Mouse (Mus musculus): ENCODE data around the gene Gcn1l1.
"Not testable (repeated sequence)": the region's sequence is repeated elsewhere in the genome, so short reads cannot be mapped to it uniquely, and the experiment has no call there.

Gcn1l1 gene

DNA sequence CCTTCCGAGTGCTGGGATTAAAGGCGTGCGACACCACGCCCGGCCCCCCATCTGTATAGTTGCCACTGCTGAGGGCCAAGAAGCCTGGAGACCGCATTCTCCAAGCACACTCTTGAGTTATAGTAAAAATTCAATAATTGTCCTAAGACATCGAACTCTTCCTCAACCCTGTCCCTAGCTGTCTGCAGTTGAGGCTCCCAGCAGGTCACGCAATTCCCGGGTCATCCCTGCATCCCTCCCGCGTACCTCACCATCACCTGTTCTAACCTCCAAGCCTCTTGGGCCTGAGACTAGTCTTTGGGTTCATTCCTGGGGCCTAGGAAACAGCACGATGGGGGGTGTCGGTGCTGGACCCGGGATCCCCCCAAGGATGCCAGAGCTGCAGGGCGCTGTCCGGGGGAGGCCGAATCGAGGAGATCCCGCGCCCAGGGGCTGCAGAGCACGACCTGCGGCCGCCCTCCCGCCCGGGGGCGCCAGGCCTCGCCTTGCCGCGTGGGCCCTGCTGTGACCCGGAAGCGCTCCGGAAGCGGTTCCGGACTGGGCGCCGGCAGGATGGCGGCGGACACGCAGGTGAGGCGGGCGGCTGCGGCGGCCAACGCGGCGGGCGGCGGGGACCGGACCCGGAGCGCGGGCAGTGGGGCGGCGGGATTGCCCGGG, at the start of gene Gcn1l1:
TSS of gene Gcn1l1 (plus strand) at position 518 of the 657 bp plus-strand sequence.
- in situ Hi-C loops (cut with MboI, MseI), result loop anchor here (5.0 kb wide), 1 partner anchor 47 kb away; no protein-coding TSS in a partner anchor

- in situ Hi-C loops (cut with MboI, MseI), result no loop called here
Observed at GRCm38 (mm10) chr5:115516081-115516907, 48.8 kb upstream of the Gcn1l1 start.

GRCm38 (mm10) chr5:115516908-115517307, 48.1 kb upstream of the Gcn1l1 start:
- in situ Hi-C loops (cut with MboI, MseI), result no loop called here

DNA sequence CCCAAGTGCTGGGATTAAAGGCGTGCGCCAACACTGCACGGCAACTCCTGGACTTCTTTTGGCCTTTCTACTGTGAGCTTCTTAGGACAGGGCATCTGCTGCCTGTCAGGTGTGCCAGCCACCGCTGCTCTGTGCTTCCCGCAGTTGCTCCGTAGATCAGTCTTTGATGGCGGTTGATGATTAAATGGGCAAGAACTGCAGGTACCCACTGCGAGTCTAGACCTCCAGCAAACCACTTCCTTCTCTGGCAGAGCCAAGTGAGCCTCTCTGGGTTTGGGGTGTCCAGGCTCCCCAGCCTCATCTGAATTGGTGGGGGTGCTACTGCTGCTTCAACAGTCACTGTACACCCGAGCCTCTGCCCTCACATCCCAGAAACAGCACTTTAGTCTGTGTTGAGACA, 47.6 kb upstream of the Gcn1l1 start:
- in situ Hi-C loops (cut with MboI, MseI), result no loop called here

DNA sequence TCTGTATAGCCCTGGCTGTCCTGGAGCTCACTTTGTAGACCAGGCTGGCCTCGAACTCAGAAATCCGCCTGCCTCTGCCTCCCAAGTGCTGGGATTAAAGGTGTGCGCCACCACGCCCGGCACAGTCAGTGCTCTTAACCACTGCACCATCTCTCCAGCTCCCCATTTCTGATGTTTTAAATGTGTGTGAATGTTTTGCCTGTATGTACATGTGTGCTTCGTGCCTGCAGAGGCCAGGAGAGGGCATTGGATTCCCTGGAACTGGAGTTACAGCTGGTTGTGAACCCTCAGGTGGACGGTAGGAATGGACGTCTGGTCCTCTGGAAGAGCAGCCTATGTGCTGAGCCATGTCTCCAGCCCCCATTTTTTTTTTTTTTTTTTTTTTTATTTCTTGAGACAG, 46.8 kb upstream of the Gcn1l1 start:
- in situ Hi-C loops (cut with MboI, MseI), result not testable (repeated sequence)

- in situ Hi-C loops (cut with MboI, MseI), result no loop called here
Observed at GRCm38 (mm10) chr5:115520325-115520869, 44.7 kb upstream of the Gcn1l1 start.

DNA sequence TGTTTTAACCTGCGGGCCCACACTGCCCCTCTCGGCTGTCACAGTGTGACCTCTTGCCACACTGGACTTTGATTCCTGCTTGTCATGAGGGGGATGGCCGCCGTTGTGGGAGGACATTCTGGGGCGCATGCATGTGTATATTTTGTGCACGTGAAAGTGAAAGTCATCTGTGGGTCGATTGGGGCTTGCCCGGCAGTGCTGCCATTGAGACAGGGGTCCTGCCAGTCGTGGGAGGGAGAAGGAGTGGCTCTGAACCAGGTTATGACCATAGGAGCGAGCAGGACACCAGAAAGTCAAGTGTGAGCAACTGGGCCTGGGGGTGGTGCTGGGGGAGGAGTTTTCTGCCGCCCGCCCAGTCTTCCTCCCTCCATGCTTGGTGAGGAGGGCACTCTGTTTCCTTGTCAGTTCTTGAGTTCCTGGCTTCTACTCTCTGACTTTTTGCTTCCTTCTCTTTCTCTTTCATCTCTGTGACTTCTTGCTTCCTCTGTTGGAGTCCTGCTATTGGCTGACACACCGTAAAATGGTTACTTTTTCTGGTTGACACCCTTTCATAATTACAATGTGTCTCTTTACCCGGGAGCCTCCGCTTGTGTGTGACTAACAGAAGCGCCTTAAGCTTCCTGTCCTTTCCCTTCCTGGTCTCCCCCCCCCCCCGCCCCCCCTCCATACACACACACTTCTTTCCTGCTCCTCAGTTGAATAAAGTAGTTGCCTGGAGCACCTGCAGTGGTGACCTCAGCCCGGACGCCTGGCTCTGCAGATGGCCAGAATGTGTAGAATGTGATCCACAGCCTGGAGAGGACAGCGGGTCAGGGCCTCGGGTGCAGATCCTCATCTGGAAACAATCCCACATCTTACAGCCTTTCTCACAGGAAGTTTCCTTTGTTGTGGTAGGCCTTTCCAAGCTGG, 43.2 kb upstream of the Gcn1l1 start:
- in situ Hi-C loops (cut with MboI, MseI), result no loop called here

DNA sequence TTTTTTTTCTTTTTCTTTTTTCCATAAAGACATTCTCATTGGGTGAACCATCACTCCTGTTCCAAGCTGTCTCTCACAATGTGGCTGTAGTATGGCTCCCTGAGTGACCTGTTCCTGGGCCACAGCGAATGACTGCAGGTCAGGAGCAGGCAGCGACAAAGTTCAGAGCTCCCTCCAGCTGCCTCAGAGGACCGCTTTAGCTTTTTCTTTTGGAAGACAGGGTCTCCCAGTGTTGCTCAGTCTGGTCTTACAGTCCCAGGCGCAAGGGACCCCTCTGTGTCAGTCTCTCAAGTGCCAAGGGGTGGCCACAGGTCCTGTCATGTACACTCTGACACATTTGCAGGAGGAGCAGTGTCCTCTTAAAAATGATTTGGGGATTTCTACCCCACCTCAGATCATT, 42.5 kb upstream of the Gcn1l1 start:
- in situ Hi-C loops (cut with MboI, MseI), result no loop called here

DNA sequence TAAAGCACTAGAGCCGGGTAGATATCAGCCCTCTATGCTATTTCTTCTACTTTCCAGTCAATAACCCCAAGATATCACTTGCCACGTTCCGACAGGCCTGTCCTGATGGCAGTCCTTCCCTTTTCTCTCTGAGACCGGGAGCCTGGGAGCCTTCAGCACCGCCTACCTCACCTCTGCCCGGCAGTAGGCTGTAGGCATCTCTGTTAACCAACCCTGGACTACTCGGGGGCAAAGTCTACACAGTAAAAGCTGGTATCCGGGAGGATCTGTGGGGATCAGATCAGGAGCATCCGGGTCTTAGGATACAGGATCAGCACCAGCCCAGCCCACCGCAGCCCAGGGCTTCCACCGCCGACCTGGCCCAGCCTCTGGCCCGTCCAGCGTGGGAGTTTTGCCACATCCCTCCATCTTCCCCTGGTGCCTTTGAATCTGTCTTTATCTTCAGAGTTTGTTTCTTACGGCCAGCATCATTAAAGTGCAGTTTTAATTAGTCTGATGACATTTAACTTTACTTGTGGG, 42.0 kb upstream of the Gcn1l1 start:
- in situ Hi-C loops (cut with MboI, MseI), result no loop called here

DNA sequence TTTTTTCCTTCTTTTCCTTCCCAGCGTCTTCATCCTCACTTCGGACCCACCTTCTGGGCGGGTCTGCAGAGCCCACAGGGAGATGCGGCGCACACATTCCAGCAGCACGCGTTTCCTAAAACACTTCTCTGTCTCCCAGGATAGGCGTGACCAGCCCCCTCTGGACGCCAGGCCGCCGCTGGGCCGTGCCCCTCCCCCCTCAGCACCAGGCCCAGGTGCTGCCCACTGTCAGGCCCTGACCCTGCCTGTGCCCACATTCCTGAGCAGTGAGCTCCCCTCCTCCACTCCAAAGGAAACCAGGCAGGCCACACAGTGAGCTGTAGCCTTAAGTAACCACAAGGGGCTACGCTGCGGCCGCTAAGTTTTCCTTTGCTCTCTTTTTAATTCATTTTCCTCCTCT, 41.1 kb upstream of the Gcn1l1 start:
- in situ Hi-C loops (cut with MboI, MseI), result no loop called here

- in situ Hi-C loops (cut with MboI, MseI), result no loop called here
Observed at GRCm38 (mm10) chr5:115524471-115524870, 40.6 kb upstream of the Gcn1l1 start.

- in situ Hi-C loops (cut with MboI, MseI), result no loop called here
Observed at GRCm38 (mm10) chr5:115525416-115525815, 39.6 kb upstream of the Gcn1l1 start.

GRCm38 (mm10) chr5:115525943-115526342, 39.1 kb upstream of the Gcn1l1 start:
- in situ Hi-C loops (cut with MboI, MseI), result no loop called here

DNA sequence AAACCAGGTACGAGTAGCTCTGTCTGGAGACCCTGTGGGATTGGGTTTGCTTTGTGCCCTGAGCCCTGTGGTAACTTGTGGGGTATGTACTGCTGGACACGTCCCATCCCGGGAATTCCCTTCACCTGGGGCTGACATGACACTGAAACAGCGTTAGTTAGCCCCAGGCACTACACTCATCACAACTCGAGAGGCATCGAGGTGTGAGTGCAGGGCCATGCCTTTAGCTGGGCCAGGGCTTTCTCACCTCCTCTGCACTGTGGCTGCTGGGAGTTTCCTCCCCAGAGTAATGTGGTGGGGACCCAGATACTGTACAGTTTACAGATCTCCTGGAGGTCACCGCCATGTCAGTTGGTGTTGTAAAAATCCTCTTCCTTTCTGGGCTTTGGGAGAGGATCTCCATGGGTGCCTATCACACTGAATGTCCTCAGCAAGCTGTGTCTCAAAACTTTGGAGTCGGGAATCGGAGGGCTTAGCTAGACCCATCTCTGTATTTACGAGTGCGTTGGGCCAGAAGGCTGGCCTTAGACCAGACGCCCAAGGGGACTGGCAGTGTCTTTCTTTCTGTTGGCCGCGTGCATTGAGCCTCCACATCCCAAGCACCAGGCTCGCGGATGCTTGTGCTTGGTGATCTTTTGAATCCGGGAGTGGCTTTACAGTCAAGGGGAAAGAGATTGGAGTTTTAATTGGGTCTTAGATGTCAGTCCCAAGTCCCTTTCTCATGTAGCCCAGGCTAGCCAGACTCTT, 38.4 kb upstream of the Gcn1l1 start:
- in situ Hi-C loops (cut with MboI, MseI), result no loop called here

DNA sequence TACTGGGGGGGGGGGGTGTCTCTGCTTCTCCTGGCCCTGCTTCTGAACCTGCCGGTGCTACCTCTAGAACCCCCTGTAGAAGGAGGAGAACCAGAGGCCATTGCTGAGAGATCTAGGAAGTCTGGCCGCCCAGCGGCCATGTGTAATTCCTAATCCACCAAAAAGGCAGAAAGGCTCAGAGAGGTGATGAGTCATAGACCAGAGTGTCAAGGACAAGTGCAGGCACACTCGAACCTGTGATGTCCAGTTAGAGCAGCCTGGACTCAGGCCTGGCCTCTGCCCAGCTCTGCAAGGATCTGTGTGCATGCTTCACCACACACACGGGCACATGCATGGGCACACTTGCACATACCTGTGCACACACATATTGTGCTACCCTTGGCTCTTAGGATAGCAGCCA, 36.9 kb upstream of the Gcn1l1 start:
- in situ Hi-C loops (cut with MboI, MseI), result no loop called here

DNA sequence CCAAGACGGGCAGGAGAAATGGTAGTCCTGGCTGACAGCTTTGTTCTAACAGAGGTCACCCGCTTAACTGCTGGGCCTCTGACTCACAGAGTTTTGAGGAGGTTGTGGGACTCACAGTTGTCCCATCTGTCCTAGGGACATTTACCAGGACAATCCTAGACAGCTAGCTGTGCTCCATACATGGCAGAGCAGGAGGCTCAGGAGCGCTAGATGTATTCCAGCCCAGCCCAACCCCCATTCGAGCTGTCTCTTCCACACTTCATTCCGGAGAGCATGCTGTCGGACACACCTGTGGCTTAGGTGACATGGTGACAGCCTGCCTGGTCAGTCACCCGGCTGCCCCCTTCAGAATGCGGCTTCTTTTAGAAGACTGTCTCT, 35.7 kb upstream of the Gcn1l1 start:
- in situ Hi-C loops (cut with MboI, MseI), result no loop called here

DNA sequence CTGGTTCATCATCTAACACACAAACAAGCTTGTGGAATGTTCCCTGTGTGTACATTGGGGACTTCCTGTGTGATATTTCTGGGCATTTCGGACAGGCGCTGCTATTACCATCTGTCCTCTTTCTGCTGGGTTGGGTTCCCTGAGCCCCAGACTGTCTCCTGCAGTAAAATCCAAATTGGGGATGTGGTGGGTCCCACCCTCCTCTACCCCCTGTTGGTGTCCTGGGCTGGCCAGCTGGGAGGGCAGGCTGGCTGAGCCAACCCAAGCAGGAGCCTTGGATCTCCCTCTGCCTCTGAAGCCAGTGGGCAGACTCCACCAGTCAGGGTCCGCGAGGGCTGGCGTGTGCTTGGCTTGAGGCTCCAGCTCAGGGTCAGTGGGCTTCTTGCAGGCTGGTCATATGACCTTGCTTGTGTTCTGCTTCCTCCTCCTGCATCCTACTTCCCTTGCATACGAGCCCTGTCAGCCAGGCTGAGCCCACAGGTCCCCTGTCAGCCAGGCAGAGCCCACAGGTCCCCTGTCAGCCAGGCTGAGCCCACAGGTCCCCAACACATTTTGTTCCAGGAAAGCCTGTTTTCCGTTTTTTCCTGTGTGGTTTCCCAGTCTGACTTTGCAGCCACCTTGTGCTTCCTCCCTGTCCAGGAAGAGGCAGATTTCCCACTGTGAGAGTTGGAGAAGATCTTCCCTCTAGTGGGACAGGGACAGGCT, 35.2 kb upstream of the Gcn1l1 start:
- in situ Hi-C loops (cut with MboI, MseI), result no loop called here

DNA sequence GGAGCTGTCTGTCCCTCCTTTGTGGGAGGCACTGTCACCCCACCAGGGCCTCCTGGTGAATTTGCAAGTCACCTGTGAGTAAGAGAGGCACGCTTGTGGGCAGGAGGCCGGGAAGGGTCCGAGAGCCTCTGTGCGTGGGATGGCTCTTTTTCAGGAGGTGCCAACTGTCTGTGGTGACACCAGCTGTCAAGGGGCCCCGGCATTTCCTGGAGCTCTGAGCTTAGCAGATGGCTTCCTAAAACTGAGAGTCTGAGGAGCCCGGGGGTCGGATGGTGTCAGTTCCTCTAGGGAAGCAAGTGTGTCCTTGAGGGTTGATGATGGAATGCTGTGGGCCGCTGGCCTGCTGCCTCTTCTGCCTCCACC, 34.6 kb upstream of the Gcn1l1 start:
- in situ Hi-C loops (cut with MboI, MseI), result no loop called here

- in situ Hi-C loops (cut with MboI, MseI), result no loop called here
Observed at GRCm38 (mm10) chr5:115531671-115532270, 33.3 kb upstream of the Gcn1l1 start.

GRCm38 (mm10) chr5:115534290-115534731, 30.7 kb upstream of the Gcn1l1 start:
- in situ Hi-C loops (cut with MboI, MseI), result no loop called here

Measured in regulatory T cell (primary cell).